10 mouse cellular contexts compared by ENCODE assay signal in genomic region chr2:32964659-32965457, GRCm38 (mm10). TPM values are rescaled to one million over a fixed set of nuclear protein-coding genes. Genes with fewer than 3 reads are reported as not detected.
DNase-seq lines count a peak whose midpoint lies in the region; ATAC-seq and TF ChIP-seq lines count a peak whose summit lies in the region.
"Had no signal": no experiment of that assay in that cellular context is flagged by ENCODE, and none has a peak within 500 bp of the region (broad histone marks: within the 10 kb centered on the region; RNA-seq: fewer than 3 reads in every experiment).

No protein-coding gene starts in this region.

- peaks cover 34% of the 10 kb centered on the region for H3K79me3 ChIP-seq in C2C12 (ENCODE audit: low read depth)

- peaks cover 58% of the 10 kb centered on the region for H3K79me2 ChIP-seq in C2C12 (ENCODE audit: control insufficient read depth, insufficient read depth)

- H3K27me3 ChIP-seq in heart, embryonic 13.5 days (replicated peaks), result no peaks in the 10 kb centered on the region
- no peaks in the 10 kb centered on the region for H3K27me3 ChIP-seq in C2C12 (ENCODE audit: control insufficient read depth, insufficient read depth, insufficient read length)
- H3K27me3 ChIP-seq in limb, embryonic 15.5 days, result no peaks in the 10 kb centered on the region

- H3K4me1 ChIP-seq in heart, embryonic 13.5 days, result peaks cover 72% of the 10 kb centered on the region
- peaks cover 50% of the 10 kb centered on the region for H3K4me1 ChIP-seq in limb, embryonic 15.5 days

- TF ChIP-seq CTCF in C2C12 (IDR thresholded peaks at IDR 0.05; ENCODE audit: control insufficient read depth, insufficient read depth, insufficient read length), result no peak

- intact Hi-C loops in left cerebral cortex, postnatal 4 days (cut with DNase I), result no loop called here

- H3ac ChIP-seq in C2C12 (ENCODE audit: control insufficient read depth, insufficient read length, low read depth), result peak overlapping the region; percentile 58

- no peak for ATAC-seq in heart, embryonic 13.5 days (ENCODE audit: extremely low read depth, insufficient number of reproducible peaks, low FRiP score, low TSS enrichment)
- ATAC-seq in limb, embryonic 15.5 days (ENCODE audit: insufficient number of reproducible peaks, low FRiP score, low TSS enrichment, low read depth), result no peak

- H3K9ac ChIP-seq in heart, embryonic 13.5 days, result 0 out of 2 replicates have a peak overlapping the region, but pooled peaks have one; percentile 47
- no peak overlapping the region for H3K9ac ChIP-seq in limb, embryonic 15.5 days

- no peak overlapping the region; the same call in none of the 2 replicates for H3K27ac ChIP-seq in heart, embryonic 13.5 days (replicated peaks)
- H3K27ac ChIP-seq in limb, embryonic 15.5 days, result peak overlapping the region; percentile 18; the same call in 1 of the 2 replicates

- no peak overlapping the region for H3K4me3 ChIP-seq in heart, embryonic 13.5 days
- H3K4me3 ChIP-seq in C2C12 (ENCODE audit: insufficient read depth, poor library complexity, severe bottlenecking), result peak overlapping the region; percentile 92
- H3K4me3 ChIP-seq in limb, embryonic 15.5 days, result no peak overlapping the region

- peaks cover 30% of the 10 kb centered on the region for H3K36me3 ChIP-seq in heart, embryonic 13.5 days
- peaks cover 32% of the 10 kb centered on the region for H3K36me3 ChIP-seq in C2C12 (ENCODE audit: control insufficient read depth, insufficient read depth)
- H3K36me3 ChIP-seq in limb, embryonic 15.5 days, result peaks cover 27% of the 10 kb centered on the region

- H3K4me2 ChIP-seq in heart, embryonic 13.5 days, result no peak overlapping the region
- no peak overlapping the region for H3K4me2 ChIP-seq in limb, embryonic 15.5 days

- H3K9me3 ChIP-seq in heart, embryonic 13.5 days, result no peaks in the 10 kb centered on the region
- no peaks in the 10 kb centered on the region for H3K9me3 ChIP-seq in limb, embryonic 15.5 days

- WGBS in heart, embryonic 13.5 days, result 34% methylated on average over 10 of the region's 10 CpGs
- 30% methylated on average over 10 of the region's 10 CpGs for whole genome bisulfite sequencing in limb, embryonic 15.5 days

- no peak for DNase-seq in heart, adult 18-20 months
- DNase-seq in c-Kit-positive CD71-positive TER-119-negative erythroid progenitor cells, embryonic 14.5 days (ENCODE audit: low read depth), result peak; percentile 44
- DNase-seq in layer of hippocampus, adult 11-12 months (ENCODE audit: low spot score), result no peak
- DNase-seq in layer of hippocampus, adult 18-20 months (ENCODE audit: low spot score in 2 of 2), result no peak
- no peak for DNase-seq in left cerebral cortex, postnatal 4 days
- DNase-seq: kidney, postnatal 36 days; right cerebral cortex, adult 18-20 months had no signal

TF ChIP-seq in C2C12, 6 proteins besides CTCF, POLR2A, EP300 and RAD21:
- TF ChIP-seq MYOG (IDR thresholded peaks at IDR 0.05; ENCODE audit: control insufficient read depth, extremely low read depth, insufficient read length) (no peak), MYOD1 (IDR thresholded peaks at IDR 0.05; ENCODE audit: control insufficient read depth, insufficient read length, low read depth) (no peak), USF1 (IDR thresholded peaks at IDR 0.05; ENCODE audit: low read depth) (no peak), FOSL1 (IDR thresholded peaks at IDR 0.05; ENCODE audit: insufficient read depth, low read length, poor library complexity, severe bottlenecking) (no peak), CEBPB (IDR thresholded peaks at IDR 0.05; ENCODE audit: low read depth) (no peak), MAX (IDR thresholded peaks at IDR 0.05) (no peak)

RNA-seq across cellular contexts. Expression of gene Lrsam1, which starts 3.4 kb away (rescaled TPM):
- polyA plus RNA-seq in heart, embryonic 13.5 days (2015; fragmentation: Nextera tagmentation; extraction: Ambion mirVana), result 8.1 and 9.6 TPM in 2 replicates
- 10 to 100 TPM; 15.1 to 15.9 TPM for total RNA-seq in heart, adult 18-20 months (2021)
- polyA plus RNA-seq in C2C12 (2012; fragmentation: generic; extraction: Trizol), result 10.3 TPM
- polyA plus RNA-seq in limb, embryonic 15.5 days (2015; fragmentation: Nextera tagmentation; extraction: Ambion mirVana), result 11.3 and 12.0 TPM in 2 replicates
- total RNA-seq in layer of hippocampus, adult 18-20 months (2021), result 10 to 100 TPM; 30.3 to 38.7 TPM
- 10 to 100 TPM; 47.6 to 47.7 TPM for total RNA-seq in left cerebral cortex, postnatal 4 days (2021)

RNA-seq across cellular contexts. Expression of gene Rpl12, which starts 3.5 kb away (rescaled TPM):
- polyA plus RNA-seq in heart, embryonic 13.5 days (2015; fragmentation: Nextera tagmentation; extraction: Ambion mirVana), result 108 and 112 TPM in 2 replicates
- 10 to 100 TPM; 66.0 to 72.2 TPM for total RNA-seq in heart, adult 18-20 months (2021)
- 3,677 TPM for polyA plus RNA-seq in C2C12 (2012; fragmentation: generic; extraction: Trizol)
- 154 and 176 TPM in 2 replicates for polyA plus RNA-seq in limb, embryonic 15.5 days (2015; fragmentation: Nextera tagmentation; extraction: Ambion mirVana)
- 100 to 1,000 TPM in 1 of 2 experiments, 10 to 100 TPM in 1; 97.3 to 116 TPM for total RNA-seq in layer of hippocampus, adult 18-20 months (2021)
- 100 to 1,000 TPM; 200 to 215 TPM for total RNA-seq in left cerebral cortex, postnatal 4 days (2021)

RNA-seq across cellular contexts. Expression of gene Slc2a8, which starts 17.0 kb away (rescaled TPM):
- 18.6 and 19.0 TPM in 2 replicates for polyA plus RNA-seq in heart, embryonic 13.5 days (2015; fragmentation: Nextera tagmentation; extraction: Ambion mirVana)
- 10 to 100 TPM; 15.0 to 17.3 TPM for total RNA-seq in heart, adult 18-20 months (2021)
- 4.3 TPM for polyA plus RNA-seq in C2C12 (2012; fragmentation: generic; extraction: Trizol)
- 22.1 and 22.4 TPM in 2 replicates for polyA plus RNA-seq in limb, embryonic 15.5 days (2015; fragmentation: Nextera tagmentation; extraction: Ambion mirVana)
- total RNA-seq in layer of hippocampus, adult 18-20 months (2021), result 10 to 100 TPM; 20.5 to 20.7 TPM
- total RNA-seq in left cerebral cortex, postnatal 4 days (2021), result 10 to 100 TPM; 17.1 to 20.3 TPM
